Mouse (Mus musculus) layer of hippocampus, adult 9-11 months (tissue): Measurements from ENCODE around the gene Aox3.

Experiments
- DNase-seq: peaks from one replicate; pipeline ENCODE4 v3.0.0; 2022

Aox3 gene

DNA sequence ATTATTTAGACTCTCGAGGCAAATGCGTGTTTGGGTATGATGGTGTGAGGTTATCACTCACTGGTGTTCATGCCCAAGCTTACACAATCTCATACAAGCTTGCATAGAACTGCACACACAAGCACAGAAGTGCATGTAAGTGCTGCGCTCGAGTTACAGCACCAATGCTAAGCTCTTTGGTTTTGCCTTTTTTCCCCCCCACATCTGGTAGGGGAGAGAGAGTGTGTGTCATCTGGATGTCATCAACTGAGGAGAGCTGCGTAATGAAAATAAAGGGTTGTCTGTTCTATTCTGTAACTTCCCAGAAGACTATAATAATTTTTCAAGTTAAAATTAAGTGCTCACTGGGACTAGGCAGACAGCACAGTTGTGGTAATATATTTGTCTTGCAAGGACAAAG, 100.9 kb downstream of the Aox3 start:
- no peak for DNase-seq

DNA sequence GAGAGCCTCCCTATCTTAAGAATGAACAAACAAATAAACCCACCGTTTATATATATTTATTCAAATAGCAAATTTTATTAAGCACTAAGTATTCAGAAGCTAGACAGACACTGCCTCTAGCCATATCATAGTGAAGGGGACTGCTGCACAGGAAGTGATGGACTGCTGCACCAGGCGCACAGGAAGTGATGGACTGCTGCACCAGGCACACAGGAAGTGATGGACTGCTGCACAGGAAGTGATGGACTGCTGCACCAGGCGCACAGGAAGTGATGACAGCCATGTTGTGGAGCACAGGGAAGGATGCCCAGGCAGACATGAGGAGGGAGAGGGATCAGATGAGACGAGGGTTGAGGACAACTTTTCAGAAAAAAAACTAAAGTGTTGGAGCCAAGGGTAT, 102.4 kb downstream of the Aox3 start:
- no peak for DNase-seq

DNA sequence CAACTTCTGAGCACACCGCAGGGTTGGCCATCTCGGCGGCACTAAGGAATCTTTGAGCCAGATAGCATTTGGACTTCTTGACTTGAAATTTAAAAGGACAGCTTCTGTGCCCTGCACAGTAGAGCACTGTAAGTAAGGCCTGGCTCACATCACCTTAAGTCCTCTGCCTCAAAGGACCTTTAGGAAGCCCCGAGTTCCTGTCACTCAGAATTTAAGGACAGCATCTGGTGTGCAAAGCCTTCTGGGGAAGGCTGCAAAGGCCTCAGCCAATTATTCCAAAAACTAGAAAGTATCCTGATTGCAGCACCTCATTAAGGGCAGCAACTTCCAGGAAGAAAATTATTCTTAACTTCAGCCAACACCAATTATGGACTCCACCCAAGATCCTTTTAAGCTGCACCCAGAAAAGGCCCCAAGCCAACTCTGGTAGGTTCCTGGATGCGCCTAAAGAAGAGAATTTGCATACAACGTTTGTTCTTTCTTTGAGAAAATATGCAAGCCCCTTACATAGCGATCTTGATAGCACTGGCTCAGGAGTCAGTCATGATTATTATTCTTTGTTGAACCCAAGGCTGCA, 103.1 kb downstream of the Aox3 start:
- no peak for DNase-seq

DNA sequence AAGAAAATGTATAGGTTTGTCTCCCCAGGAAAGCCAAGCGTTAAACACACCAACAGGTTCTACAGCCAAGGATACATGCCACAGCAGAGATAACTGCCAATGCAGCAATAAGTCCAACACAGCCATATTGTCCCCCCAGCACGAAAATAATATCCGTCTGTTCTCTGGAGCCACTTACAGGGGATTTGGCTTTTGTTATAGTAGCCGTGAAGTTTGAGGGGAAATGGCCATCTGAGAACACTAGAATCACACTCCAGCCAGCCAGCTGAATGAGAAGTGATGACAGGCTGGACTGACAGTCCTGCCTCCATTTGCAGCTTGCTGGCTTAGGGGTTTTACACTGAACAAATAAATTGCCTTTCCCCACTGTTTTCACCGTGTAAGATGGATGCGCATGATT, 108.1 kb downstream of the Aox3 start:
- DNase-seq: no peak

DNA sequence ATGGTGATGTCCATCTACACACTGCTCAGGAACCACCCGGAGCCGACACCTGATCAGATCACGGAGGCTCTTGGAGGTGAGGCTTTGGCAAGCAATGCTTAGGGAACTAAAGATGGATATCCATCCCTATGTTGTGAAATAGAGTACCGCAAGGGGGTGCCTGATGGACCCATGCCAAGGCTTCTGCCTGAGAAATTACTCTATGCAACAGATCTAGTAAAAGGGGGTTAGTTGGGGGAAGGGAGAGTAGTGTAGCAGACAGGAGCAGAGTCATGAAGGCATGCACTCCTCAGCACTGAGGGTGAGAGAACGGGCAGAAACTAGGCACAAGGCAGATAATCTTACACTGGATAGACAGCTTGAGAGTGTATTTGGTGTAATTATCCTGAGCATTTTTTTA, 108.9 kb downstream of the Aox3 start:
- no peak for DNase-seq

DNA sequence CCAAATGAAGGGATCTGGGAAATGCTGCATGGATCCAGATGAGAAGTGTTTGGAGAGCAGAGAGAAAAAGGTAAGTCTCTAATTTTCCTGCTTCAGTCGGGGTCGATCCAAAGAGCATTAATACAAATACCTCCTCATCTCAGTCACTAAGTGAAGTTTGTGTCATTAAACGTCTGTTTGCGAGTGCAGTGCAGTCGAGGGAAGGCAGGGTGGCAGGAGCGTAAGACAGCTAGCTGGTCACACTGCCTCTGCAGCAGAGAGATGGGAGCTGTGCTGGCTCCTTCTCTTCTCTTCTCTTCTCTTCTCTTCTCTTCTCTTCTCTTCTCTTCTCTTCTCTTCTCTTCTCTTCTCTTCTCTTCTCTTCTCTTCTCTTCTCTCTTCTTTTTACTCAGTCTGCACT, 115.2 kb downstream of the Aox3 start:
- DNase-seq: no peak

DNA sequence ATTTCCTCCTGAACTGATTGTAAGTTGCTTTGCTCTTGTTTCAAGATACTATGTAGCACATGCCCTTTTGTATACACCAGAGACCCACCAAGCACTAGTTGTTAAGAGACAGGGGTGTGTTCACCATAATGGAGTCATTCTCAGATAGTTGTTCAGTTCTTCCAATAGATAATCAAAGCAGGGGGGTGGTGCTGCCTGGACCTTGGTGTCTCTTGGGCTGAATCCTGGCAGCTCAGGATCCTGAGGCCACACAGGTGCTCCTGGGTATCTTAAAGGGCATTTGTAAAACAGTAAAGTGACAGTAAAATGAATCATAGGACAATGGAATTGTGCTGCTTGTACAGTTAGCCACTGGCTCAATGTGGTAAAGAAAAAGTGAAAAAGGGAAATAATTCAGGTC, 116.0 kb downstream of the Aox3 start:
- no peak for DNase-seq

DNA sequence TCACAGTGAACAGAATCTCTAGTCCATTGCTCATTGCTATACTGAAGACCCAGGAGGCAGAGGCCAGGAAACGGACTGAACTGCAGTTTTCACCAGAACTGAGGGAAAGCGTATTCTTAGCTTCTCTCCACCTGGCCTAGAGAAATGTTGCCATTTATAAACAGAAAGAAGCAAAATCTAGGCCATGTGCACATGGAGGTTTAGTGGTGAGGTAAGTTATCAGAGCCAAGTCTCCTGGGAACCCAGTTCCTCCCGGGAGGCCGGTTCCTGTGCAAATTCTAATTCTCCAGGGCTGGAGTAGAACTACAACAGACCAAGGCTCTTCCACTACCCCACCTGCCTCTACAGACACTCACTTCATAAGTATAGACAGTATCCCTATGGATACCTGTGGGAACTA, 116.8 kb downstream of the Aox3 start:
- no peak for DNase-seq

DNA sequence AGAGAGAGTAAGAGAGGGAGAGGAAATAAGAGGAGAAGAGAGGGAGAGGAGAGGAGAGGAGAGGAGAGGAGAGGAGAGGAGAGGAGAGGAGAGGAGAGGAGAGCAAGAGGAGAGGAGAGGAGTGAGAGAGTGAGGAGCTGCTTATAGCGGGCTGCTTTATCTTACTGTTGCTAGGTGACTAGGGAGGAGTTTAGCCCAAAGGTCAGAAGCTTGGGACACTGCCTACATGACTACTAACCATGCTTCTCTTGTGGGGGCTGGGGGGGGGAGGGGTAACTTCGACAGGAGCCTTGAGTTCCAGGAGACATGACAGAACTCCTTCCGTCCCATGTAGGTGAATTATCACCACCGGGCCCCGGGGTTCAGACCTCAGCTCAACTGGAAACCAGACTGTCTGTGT, 117.6 kb downstream of the Aox3 start:
- no peak for DNase-seq

DNA sequence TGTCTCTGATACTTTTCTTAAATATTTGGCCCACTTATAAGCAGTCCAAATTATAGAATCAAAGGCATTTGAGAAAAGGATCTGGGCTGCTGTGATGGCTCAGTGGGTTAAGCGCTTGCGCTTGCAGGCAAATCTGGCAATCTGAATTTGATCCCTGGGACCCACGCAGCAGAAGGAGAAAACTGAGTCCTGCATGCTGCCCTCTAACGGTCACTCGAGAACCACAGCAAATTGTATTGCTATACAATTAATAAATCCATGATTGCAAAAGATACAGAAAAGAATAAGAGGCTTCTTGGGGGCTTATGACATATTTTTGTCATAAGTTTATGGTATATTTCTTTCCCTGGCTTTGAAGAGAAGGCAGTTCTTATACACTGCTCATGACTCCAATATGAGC, 122.5 kb downstream of the Aox3 start:
- DNase-seq: no peak

DNA sequence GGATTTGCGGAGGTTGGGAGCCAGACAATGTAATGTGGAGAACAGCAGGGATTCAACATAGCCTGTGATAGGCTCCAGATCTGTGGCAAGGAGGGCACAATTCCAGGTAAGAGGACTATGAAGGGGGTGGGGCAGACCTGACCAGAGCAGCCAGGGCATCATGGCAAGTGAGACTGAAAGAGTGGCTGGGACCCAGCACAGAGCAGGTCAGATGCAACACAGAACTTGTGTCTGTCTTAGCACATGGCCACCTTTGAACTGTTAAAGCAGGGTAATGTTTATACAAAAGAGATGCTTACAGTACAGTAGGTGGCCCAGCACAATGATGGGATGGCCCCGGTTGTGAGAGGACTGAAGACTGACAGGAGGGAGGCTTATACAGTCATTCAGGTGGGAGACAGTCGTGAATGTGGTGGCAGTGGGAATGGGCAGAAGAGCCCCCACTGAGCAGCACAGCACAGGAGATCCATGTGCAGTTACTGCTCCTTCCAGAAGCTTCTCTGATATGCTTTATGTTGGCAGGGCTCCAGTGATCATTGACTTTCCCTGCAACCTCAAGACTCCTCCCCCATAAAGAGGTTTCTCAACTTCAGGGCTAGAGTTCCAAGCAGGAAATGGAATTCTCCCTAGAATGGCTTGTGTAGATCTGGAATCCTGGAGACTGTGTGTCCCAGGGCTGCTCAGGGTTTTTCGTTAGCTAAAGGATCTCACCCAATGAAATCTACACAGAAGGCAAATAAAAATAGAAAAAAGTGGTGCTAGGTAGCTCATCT, 124.8 kb downstream of the Aox3 start:
- no peak for DNase-seq

DNA sequence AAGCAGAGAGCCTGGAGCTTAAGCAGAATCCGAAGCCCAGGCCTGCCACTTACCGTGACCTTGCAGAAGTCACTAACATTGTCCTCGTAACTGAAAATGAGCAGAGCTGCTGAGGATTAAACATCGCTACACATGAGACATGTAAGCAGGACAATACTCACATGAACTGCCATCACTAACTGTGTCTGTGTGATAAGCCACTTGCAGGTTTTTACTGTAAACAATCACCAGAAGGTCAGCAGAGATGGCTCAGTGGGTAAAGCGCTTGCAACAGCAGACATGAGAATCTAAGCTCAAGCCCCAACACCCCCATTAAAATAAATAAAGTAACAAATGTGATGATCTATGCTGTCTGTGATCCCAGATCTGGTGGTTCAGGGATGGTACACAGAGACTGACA, 125.5 kb downstream of the Aox3 start:
- no peak for DNase-seq

DNA sequence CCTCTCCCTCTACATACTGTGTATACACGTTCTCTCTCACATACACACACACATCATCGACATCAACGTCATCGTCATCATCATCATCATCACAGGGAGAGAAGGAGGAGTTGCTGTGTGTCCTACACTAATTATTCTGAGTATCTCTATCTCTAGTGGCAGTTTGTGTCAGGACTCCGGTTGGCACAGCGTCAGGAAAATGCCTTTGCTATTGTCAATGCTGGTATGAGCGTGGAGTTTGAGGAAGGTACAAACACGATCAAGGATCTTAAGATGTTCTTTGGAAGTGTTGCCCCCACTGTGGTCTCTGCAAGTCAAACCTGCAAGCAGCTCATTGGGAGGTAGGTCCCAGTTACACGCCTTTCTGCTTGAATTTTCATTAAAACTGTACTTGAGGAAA, 126.0 kb downstream of the Aox3 start:
- DNase-seq: no peak

DNA sequence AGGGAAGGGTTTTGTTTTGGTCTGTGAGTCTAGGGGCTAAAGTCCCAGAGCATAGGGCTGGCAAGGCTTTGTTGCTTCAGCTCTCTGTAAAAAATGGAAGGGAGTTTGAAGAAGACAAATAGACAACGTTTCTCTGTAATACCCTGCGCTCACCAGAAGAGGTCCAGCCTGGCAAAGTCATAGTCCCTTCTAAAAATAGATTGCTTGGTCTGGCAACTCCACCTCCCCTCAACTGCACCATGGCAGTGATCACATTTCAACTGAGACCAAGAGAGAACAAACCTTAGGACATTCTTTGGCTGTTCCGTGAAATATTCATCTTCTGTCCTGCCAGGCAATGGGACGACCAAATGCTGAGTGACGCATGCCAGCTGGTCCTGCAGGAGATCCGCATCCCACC, 127.4 kb downstream of the Aox3 start:
- DNase-seq: no peak

DNA sequence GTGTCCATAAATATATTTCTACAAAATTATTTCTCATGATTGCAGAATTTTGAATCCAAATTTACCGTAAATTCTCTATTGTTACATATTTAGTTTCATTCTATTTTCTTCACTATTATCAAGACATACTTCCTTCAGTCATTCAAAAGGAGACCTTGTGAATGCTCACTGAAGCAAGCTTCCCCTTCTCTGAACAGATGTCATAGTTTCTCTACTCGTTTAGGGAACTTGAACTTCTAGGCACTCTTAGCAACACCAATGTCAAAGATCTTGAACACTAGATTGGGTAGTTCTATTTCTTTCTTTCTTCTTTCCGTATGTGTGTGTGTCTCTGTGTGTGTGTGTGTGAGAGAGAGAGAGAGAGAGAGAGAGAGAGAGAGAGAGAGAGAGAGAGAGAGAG, 131.6 kb downstream of the Aox3 start:
- no peak for DNase-seq

DNA sequence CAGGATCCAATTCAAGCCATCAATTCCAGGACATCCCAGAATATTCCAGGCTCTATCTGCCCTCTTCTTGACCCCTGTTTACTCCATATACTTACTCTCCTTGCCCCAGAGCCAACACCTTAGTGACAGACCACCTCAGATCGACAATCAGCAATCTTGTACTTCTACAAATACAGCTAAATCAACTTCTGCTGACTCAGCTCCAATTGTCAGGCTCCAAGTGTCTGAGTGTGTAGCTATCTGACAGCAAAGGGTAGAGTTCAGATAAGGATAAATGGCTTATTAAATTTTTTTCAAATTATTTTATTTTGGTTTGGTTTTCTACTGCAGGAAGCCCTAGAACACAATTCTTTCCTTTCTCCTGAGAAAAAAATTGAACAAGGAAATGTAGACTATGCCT, 135.6 kb downstream of the Aox3 start:
- no peak for DNase-seq
